Mouse (Mus musculus) stomach, embryonic 15.5 days (tissue): ENCODE measurements at regions not wholly inside any gene's neighbourhood (a gene's known extent, or its start where the extent isn't known, plus 50 kb on each side); places are given as distances from the start of the nearest gene placed in this dataset.

Experiments used
- ATAC-seq: fragments of 200-750 bp; cut with Nextera tagmentation; 2 replicates; pipeline ENCODE4 v1.8.0; 2017; ENCODE audit warnings: low read depth, moderate number of reproducible peaks, moderate TSS enrichment; ENCODE audit not compliant: insufficient read depth, low FRiP score
- H3K27ac ChIP-seq: fragments of 300-500 bp; sonication (generic); 2 replicates; pipeline ENCODE4 v1.5.1; 2015; ENCODE audit warnings: mild to moderate bottlenecking, inconsistent platforms
- H3K27me3 ChIP-seq: fragments of 300-500 bp; sonication (generic); replicated peaks from 2 replicates; pipeline ENCODE4 v1.6.1; 2015; ENCODE audit warnings: inconsistent platforms
- H3K36me3 ChIP-seq: fragments of 300-500 bp; sonication (generic); 2 replicates; pipeline ENCODE4 v1.6.1; 2015; ENCODE audit warnings: inconsistent platforms
- H3K4me1 ChIP-seq: fragments of 300-500 bp; sonication (generic); 2 replicates; pipeline ENCODE4 v1.6.1; 2015; ENCODE audit warnings: inconsistent platforms
- H3K4me2 ChIP-seq: fragments of 300-500 bp; sonication (generic); 2 replicates; pipeline ENCODE4 v1.6.1; 2015; ENCODE audit warnings: mild to moderate bottlenecking, inconsistent platforms
- H3K4me3 ChIP-seq: fragments of 300-500 bp; sonication (generic); replicated peaks from 2 replicates; pipeline ENCODE4 v1.5.1; 2015; ENCODE audit warnings: inconsistent platforms
- H3K9ac ChIP-seq: fragments of 300-500 bp; sonication (generic); 2 replicates; pipeline ENCODE4 v1.6.1; 2015; ENCODE audit warnings: inconsistent platforms
- H3K9me3 ChIP-seq: fragments of 300-500 bp; sonication (generic); 2 replicates; pipeline ENCODE4 v1.6.1; 2016; ENCODE audit warnings: inconsistent platforms
- WGBS: fragments of 180-500 bp; shearing (Covaris S2); methylation state at CpG from one replicate; pipeline ENCODE4 v1.1.7; 2015; 5-methylcytosine and 5-hydroxymethylcytosine counted together

- H3K4me3 ChIP-seq, result peak overlapping the region; percentile 2; the same call in 1 of the 2 replicates
- H3K27me3 ChIP-seq, result no peaks in the 10 kb centered on the region
- H3K9me3 ChIP-seq, result no peaks in the 10 kb centered on the region
- ATAC-seq, result no peak
- no peak overlapping the region for H3K9ac ChIP-seq
- peak overlapping the region; percentile 33 for H3K4me2 ChIP-seq
- no peaks in the 10 kb centered on the region for H3K36me3 ChIP-seq
- H3K4me1 ChIP-seq, result peaks cover 11% of the 10 kb centered on the region
- 52% methylated on average over 23 of the region's 23 CpGs for WGBS
- H3K27ac ChIP-seq, result peak overlapping the region; percentile 51
Observed at GRCm38 (mm10) chr3:52197982-52198750, 70.0 kb upstream of the Foxo1 start.

GRCm38 (mm10) chr3:52198751-52199738, 69.1 kb upstream of the Foxo1 start:
- H3K4me1 ChIP-seq, result peaks cover 11% of the 10 kb centered on the region
- H3K27me3 ChIP-seq, result no peaks in the 10 kb centered on the region
- H3K4me3 ChIP-seq, result no peak overlapping the region
- no peaks in the 10 kb centered on the region for H3K9me3 ChIP-seq
- H3K9ac ChIP-seq, result no peak overlapping the region
- H3K36me3 ChIP-seq, result no peaks in the 10 kb centered on the region
- H3K27ac ChIP-seq, result peak overlapping the region; percentile 6; the same call in 1 of the 2 replicates
- WGBS, result 49% methylated on average over 17 of the region's 17 CpGs
- H3K4me2 ChIP-seq, result peak overlapping the region; percentile 33
- no peak for ATAC-seq

GRCm38 (mm10) chr3:52200106-52200505, 68.0 kb upstream of the Foxo1 start:
- Histone ChIP-seq H3K9ac (no peak overlapping the region), H3K4me2 (no peak overlapping the region), H3K4me1 (peaks cover 11% of the 10 kb centered on the region), H3K27me3 (no peaks in the 10 kb centered on the region), H3K27ac (no peak overlapping the region), H3K4me3 (no peak overlapping the region), H3K9me3 (no peaks in the 10 kb centered on the region), H3K36me3 (no peaks in the 10 kb centered on the region)
- 57% methylated on average over 4 of the region's 4 CpGs for WGBS
- ATAC-seq, result no peak

GRCm38 (mm10) chr3:52210556-52211302, 57.4 kb upstream of the Foxo1 start:
- WGBS, result 16% methylated on average over 24 of the region's 24 CpGs
- Histone ChIP-seq H3K4me3 (0 out of 2 replicates have a peak overlapping the region, but pooled peaks have one; percentile 9), H3K4me2 (peak overlapping the region; percentile 38), H3K27me3 (no peaks in the 10 kb centered on the region), H3K4me1 (no peaks in the 10 kb centered on the region), H3K36me3 (no peaks in the 10 kb centered on the region), H3K27ac (no peak overlapping the region), H3K9ac (no peak overlapping the region), H3K9me3 (no peaks in the 10 kb centered on the region)
- ATAC-seq, result no peak

- H3K4me3 ChIP-seq, result no peak overlapping the region
- WGBS, result 31% methylated on average over 5 of the region's 6 CpGs
- no peak overlapping the region for H3K27ac ChIP-seq
- H3K36me3 ChIP-seq, result no peaks in the 10 kb centered on the region
- no peak for ATAC-seq
- H3K4me1 ChIP-seq, result no peaks in the 10 kb centered on the region
- H3K9ac ChIP-seq, result no peak overlapping the region
- H3K9me3 ChIP-seq, result no peaks in the 10 kb centered on the region
- H3K27me3 ChIP-seq, result no peaks in the 10 kb centered on the region
- peak overlapping the region; percentile 38; the same call in 1 of the 2 replicates for H3K4me2 ChIP-seq
Observed at GRCm38 (mm10) chr3:52211303-52211695, 56.8 kb upstream of the Foxo1 start.

- Histone ChIP-seq H3K36me3 (no peaks in the 10 kb centered on the region), H3K4me1 (no peaks in the 10 kb centered on the region), H3K4me3 (no peak overlapping the region), H3K27me3 (no peaks in the 10 kb centered on the region), H3K9ac (no peak overlapping the region), H3K4me2 (no peak overlapping the region), H3K27ac (no peak overlapping the region), H3K9me3 (no peaks in the 10 kb centered on the region)
- 97% methylated on average over 7 of the region's 7 CpGs for WGBS
- ATAC-seq, result no peak
Observed at GRCm38 (mm10) chr3:52214114-52214513, 54.0 kb upstream of the Foxo1 start.

GRCm38 (mm10) chr3:52215083-52215482, 53.1 kb upstream of the Foxo1 start:
- 89% methylated on average over 9 of the region's 9 CpGs for WGBS
- Histone ChIP-seq H3K4me2 (no peak overlapping the region), H3K36me3 (no peaks in the 10 kb centered on the region), H3K27me3 (no peaks in the 10 kb centered on the region), H3K9ac (no peak overlapping the region), H3K27ac (no peak overlapping the region), H3K9me3 (no peaks in the 10 kb centered on the region), H3K4me3 (no peak overlapping the region), H3K4me1 (no peaks in the 10 kb centered on the region)
- ATAC-seq, result no peak
